Mouse (Mus musculus): ENCODE measurements at regions not wholly inside any gene's neighbourhood (a gene's known extent, or its start where the extent isn't known, plus 50 kb on each side); places are given as distances from the start of the nearest gene placed in this dataset.
A peak's percentile ranks its signal among the peaks of the same experiment; 100 is the strongest.

- H3K27me3 ChIP-seq (ENCODE audit: insufficient read depth, low read length): no peaks in the 10 kb centered on the region
- DNase-seq (ENCODE audit: low spot score): no peak
- H3K27ac ChIP-seq (ENCODE audit: low read depth, low read length): no peak overlapping the region
- H3K4me1 ChIP-seq (ENCODE audit: insufficient read depth, low read length): no peaks in the 10 kb centered on the region
- 74% methylated on average over 4 of the region's 4 CpGs for WGBS
- H3K4me3 ChIP-seq (ENCODE audit: low read depth, low read length): no peak overlapping the region
- TF ChIP-seq CTCF (IDR thresholded peaks at IDR 0.05): no peak
- H3K9ac ChIP-seq (replicated peaks; ENCODE audit: low read length, poor library complexity, severe bottlenecking): no peak overlapping the region
- H3K4me2 ChIP-seq (ENCODE audit: low read depth, low read length, poor library complexity, severe bottlenecking): no peak overlapping the region
- no peaks in the 10 kb centered on the region for H3K36me3 ChIP-seq (ENCODE audit: insufficient read depth, low read length)
- no peaks in the 10 kb centered on the region for H3K9me3 ChIP-seq (ENCODE audit: low read length)
- ATAC-seq (ENCODE audit: low FRiP score): no peak
Observed at GRCm38 (mm10) chr1:157655446-157655845, 148.9 kb downstream of the Sec16b start.

GRCm38 (mm10) chr1:157669626-157670025 is 163.1 kb downstream of the Sec16b start:
- ATAC-seq (ENCODE audit: low FRiP score) (no peak), DNase-seq (ENCODE audit: low spot score) (no peak)
- H3K4me2 ChIP-seq (ENCODE audit: low read depth, low read length, poor library complexity, severe bottlenecking): no peak overlapping the region
- H3K4me1 ChIP-seq (ENCODE audit: insufficient read depth, low read length): no peaks in the 10 kb centered on the region
- no peak overlapping the region for H3K4me3 ChIP-seq (ENCODE audit: low read depth, low read length)
- no peaks in the 10 kb centered on the region for H3K36me3 ChIP-seq (ENCODE audit: insufficient read depth, low read length)
- WGBS: 86% methylated on average over 6 of the region's 6 CpGs
- no peak overlapping the region for H3K9ac ChIP-seq (replicated peaks; ENCODE audit: low read length, poor library complexity, severe bottlenecking)
- TF ChIP-seq CTCF (IDR thresholded peaks at IDR 0.05): no peak
- no peaks in the 10 kb centered on the region for H3K9me3 ChIP-seq (ENCODE audit: low read length)
- H3K27me3 ChIP-seq (ENCODE audit: insufficient read depth, low read length): no peaks in the 10 kb centered on the region
- no peak overlapping the region for H3K27ac ChIP-seq (ENCODE audit: low read depth, low read length)

- H3K4me3 ChIP-seq (ENCODE audit: low read depth, low read length): no peak overlapping the region
- no peak for TF ChIP-seq CTCF (IDR thresholded peaks at IDR 0.05)
- H3K9ac ChIP-seq (replicated peaks; ENCODE audit: low read length, poor library complexity, severe bottlenecking): no peak overlapping the region
- DNase-seq (ENCODE audit: low spot score) (peak; percentile 58), ATAC-seq (ENCODE audit: low FRiP score) (no peak)
- H3K9me3 ChIP-seq (ENCODE audit: low read length): no peaks in the 10 kb centered on the region
- H3K27ac ChIP-seq (ENCODE audit: low read depth, low read length): no peak overlapping the region
- no peaks in the 10 kb centered on the region for H3K36me3 ChIP-seq (ENCODE audit: insufficient read depth, low read length)
- WGBS: 49% methylated on average over 7 of the region's 7 CpGs
- no peak overlapping the region for H3K4me2 ChIP-seq (ENCODE audit: low read depth, low read length, poor library complexity, severe bottlenecking)
- H3K4me1 ChIP-seq (ENCODE audit: insufficient read depth, low read length): no peaks in the 10 kb centered on the region
- H3K27me3 ChIP-seq (ENCODE audit: insufficient read depth, low read length): no peaks in the 10 kb centered on the region
Observed at GRCm38 (mm10) chr1:157684356-157684755, 177.8 kb downstream of the Sec16b start.

- H3K4me2 ChIP-seq (ENCODE audit: low read depth, low read length, poor library complexity, severe bottlenecking): no peak overlapping the region
- H3K4me1 ChIP-seq (ENCODE audit: insufficient read depth, low read length): no peaks in the 10 kb centered on the region
- H3K4me3 ChIP-seq (ENCODE audit: low read depth, low read length): no peak overlapping the region
- WGBS: 82% methylated on average over 2 of the region's 2 CpGs
- no peak overlapping the region for H3K27ac ChIP-seq (ENCODE audit: low read depth, low read length)
- H3K9ac ChIP-seq (replicated peaks; ENCODE audit: low read length, poor library complexity, severe bottlenecking): no peak overlapping the region
- TF ChIP-seq CTCF (IDR thresholded peaks at IDR 0.05): no peak
- H3K27me3 ChIP-seq (ENCODE audit: insufficient read depth, low read length): no peaks in the 10 kb centered on the region
- ATAC-seq (ENCODE audit: low FRiP score) (no peak), DNase-seq (ENCODE audit: low spot score) (no peak)
- no peaks in the 10 kb centered on the region for H3K36me3 ChIP-seq (ENCODE audit: insufficient read depth, low read length)
- H3K9me3 ChIP-seq (ENCODE audit: low read length): no peaks in the 10 kb centered on the region
Observed at GRCm38 (mm10) chr1:157695198-157695597, 188.7 kb downstream of the Sec16b start.

- Histone ChIP-seq H3K4me3 (ENCODE audit: low read depth, low read length) (no peak overlapping the region), H3K36me3 (ENCODE audit: insufficient read depth, low read length) (no peaks in the 10 kb centered on the region), H3K4me2 (ENCODE audit: low read depth, low read length, poor library complexity, severe bottlenecking) (no peak overlapping the region), H3K9ac (replicated peaks; ENCODE audit: low read length, poor library complexity, severe bottlenecking) (no peak overlapping the region), H3K27ac (ENCODE audit: low read depth, low read length) (no peak overlapping the region), H3K9me3 (ENCODE audit: low read length) (no peaks in the 10 kb centered on the region), H3K4me1 (ENCODE audit: insufficient read depth, low read length) (no peaks in the 10 kb centered on the region), H3K27me3 (ENCODE audit: insufficient read depth, low read length) (no peaks in the 10 kb centered on the region)
- no peak for DNase-seq (ENCODE audit: low spot score)
- no peak for TF ChIP-seq CTCF (IDR thresholded peaks at IDR 0.05)
- ATAC-seq (ENCODE audit: low FRiP score): no peak
- 46% methylated on average over 6 of the region's 6 CpGs for WGBS
Observed at GRCm38 (mm10) chr1:157703639-157704038, 197.1 kb downstream of the Sec16b start.

- TF ChIP-seq CTCF (IDR thresholded peaks at IDR 0.05): no peak
- Histone ChIP-seq H3K4me1 (ENCODE audit: insufficient read depth, low read length) (no peaks in the 10 kb centered on the region), H3K27ac (ENCODE audit: low read depth, low read length) (no peak overlapping the region), H3K36me3 (ENCODE audit: insufficient read depth, low read length) (no peaks in the 10 kb centered on the region), H3K4me3 (ENCODE audit: low read depth, low read length) (no peak overlapping the region), H3K4me2 (ENCODE audit: low read depth, low read length, poor library complexity, severe bottlenecking) (no peak overlapping the region), H3K9ac (replicated peaks; ENCODE audit: low read length, poor library complexity, severe bottlenecking) (no peak overlapping the region), H3K27me3 (ENCODE audit: insufficient read depth, low read length) (no peaks in the 10 kb centered on the region), H3K9me3 (ENCODE audit: low read length) (no peaks in the 10 kb centered on the region)
- DNase-seq (ENCODE audit: low spot score): no peak
- 73% methylated on average over 4 of the region's 4 CpGs for WGBS
- no peak for ATAC-seq (ENCODE audit: low FRiP score)
Observed at GRCm38 (mm10) chr1:157705364-157705763, 198.8 kb downstream of the Sec16b start.

All from midbrain, postnatal 0 days (tissue).